Mouse (Mus musculus) MEL (cell line): ENCODE measurements around the gene Samsn1.

ENCODE experiments used
- CHD1 ChIP-seq: IDR thresholded peaks from 2 replicates; pipeline ENCODE4 v1.6.1; 2012; ENCODE audit warnings: low read depth, mild to moderate bottlenecking, inconsistent platforms, low read length, improper control_type of control experiment
- CTCF ChIP-seq, 3 experiments: IDR thresholded peaks in 2 of 3; conservative IDR thresholded peaks in 1 of 3; 2 replicates each; pipeline ENCODE4 v1.5.1; 2011 to 2012; ENCODE audit warnings: low read length in 3 of 3, low read depth in 2 of 3, mild to moderate bottlenecking in 2 of 3, improper control_type of control experiment in 1 of 3, inconsistent platforms in 1 of 3, mixed read lengths in 1 of 3, moderate library complexity in 1 of 3; ENCODE audit not compliant: control insufficient read depth in 1 of 3, insufficient read depth in 1 of 3, poor library complexity in 1 of 3, severe bottlenecking in 1 of 3
- EP300 ChIP-seq, 2 experiments: IDR thresholded peaks; 2 replicates each; pipeline ENCODE4 v1.6.1; 2011; ENCODE audit warnings: improper control_type of control experiment in 2 of 2, low read length in 2 of 2, low read depth in 1 of 2, mild to moderate bottlenecking in 1 of 2
- MAFK ChIP-seq: IDR thresholded peaks from 2 replicates; pipeline ENCODE4 v1.6.1; 2011; ENCODE audit warnings: low read depth, mild to moderate bottlenecking, low read length, improper control_type of control experiment, borderline replicate concordance
- UBTF ChIP-seq: IDR thresholded peaks from 2 replicates; pipeline ENCODE4 v1.6.1; 2012; ENCODE audit warnings: low read depth, mild to moderate bottlenecking, inconsistent platforms, low read length, improper control_type of control experiment, moderate library complexity, borderline replicate concordance; ENCODE audit not compliant: insufficient read depth

DNA sequence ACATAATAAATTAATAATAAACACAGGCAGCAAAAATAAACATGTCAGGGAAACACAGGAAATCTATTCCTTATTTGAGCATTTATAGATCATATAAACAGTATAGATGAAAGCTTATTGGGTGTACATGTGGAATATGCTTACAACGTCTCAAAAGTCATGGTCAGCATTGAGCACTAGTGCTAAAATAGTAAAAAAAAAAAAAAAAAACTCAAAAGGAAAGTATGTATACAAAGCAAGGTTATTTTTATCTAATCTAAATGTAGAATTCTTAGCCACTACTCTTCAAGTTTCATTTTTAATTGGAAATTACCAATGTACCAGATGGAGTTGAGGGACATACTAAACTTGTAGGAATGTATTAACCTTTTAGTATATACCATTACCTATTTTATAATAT is 116.8 kb downstream of the Samsn1 start:
- TF ChIP-seq MAFK: no peak
- TF ChIP-seq UBTF: no peak
- no peak for TF ChIP-seq CHD1
- TF ChIP-seq CTCF (IDR thresholded peaks at IDR 0.05 in 2 of 3, conservative IDR thresholded peaks at IDR 0.05 in 1 of 3; ENCODE audit: control insufficient read depth in 1 of 3, insufficient read depth in 1 of 3, low read depth in 2 of 3, low read length in 3 of 3, poor library complexity in 1 of 3, severe bottlenecking in 1 of 3): no peak
- TF ChIP-seq EP300 (IDR thresholded peaks at IDR 0.05; ENCODE audit: low read depth in 1 of 2, low read length in 2 of 2): no peak
